Mouse (Mus musculus): ENCODE measurements around the gene Gm3409.
"Not testable (repeated sequence)": the region's sequence is repeated elsewhere in the genome, so short reads cannot be mapped to it uniquely, and the experiment has no call there.

Gene Gm3409

DNA sequence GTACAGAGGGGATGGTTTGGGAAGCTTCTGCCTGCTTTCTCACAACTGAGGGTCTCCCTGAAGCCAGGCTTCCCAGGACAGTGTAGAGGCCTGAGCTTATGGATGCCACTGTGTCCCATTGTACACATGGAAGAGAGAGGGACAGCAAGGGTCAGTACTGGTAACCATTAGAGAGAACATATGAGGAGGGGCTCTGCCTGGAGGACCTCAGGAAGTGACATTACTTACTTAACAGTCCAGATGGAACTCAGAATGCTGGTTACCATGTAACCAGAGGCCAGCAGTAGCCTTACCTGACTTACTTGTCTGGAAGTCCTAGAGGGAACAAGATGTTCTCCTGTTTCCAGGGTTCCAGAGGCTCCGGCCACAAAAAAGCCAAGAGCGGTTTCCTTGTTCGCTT, at the start of gene Gm3409:
TSS of gene Gm3409 (plus strand) at position 301 of the 400 bp plus-strand sequence.
- in situ Hi-C loops (cut with MboI, MseI): not testable (repeated sequence)

DNA sequence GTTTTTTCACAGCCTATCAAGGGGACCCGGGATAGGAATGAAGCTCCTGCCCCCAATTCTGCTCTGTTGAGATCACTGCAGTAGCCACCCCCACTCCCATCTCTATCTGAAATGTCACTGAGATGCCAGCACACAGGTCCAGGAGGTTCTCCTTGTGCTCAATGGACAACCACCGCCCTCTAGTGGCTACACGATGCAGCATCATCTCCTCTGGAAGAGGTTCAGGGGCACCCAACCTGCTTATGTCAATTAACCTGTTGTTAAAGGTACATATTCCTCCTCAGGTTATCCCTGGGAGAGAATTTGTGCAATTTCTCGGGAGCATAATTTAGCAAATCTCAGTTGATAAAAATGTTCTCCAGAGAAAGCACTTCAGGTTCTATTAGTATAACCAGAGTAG, 48.5 kb upstream of the Gm3409 start:
- in situ Hi-C loops (cut with MboI, MseI): not testable (repeated sequence)

GRCm38 (mm10) chr5:146491063-146491462, 46.4 kb upstream of the Gm3409 start, which contains the start of gene Gm6370:
Gene Gm6370 (plus strand): TSS chr5:146491363.
- in situ Hi-C loops (cut with MboI, MseI): loop anchor here (5.0 kb wide), 1 partner anchor 36 kb away; the partner anchor contains the start of gene Gm3404

GRCm38 (mm10) chr5:146502099-146502498, 35.3 kb upstream of the Gm3409 start, which contains the start of gene 4930449I24Rik:
Gene 4930449I24Rik (plus strand): TSS chr5:146502399.
- in situ Hi-C loops (cut with MboI, MseI): not testable (repeated sequence)

- in situ Hi-C loops (cut with MboI, MseI): not testable (repeated sequence)
Measured at GRCm38 (mm10) chr5:146513823-146514222, 23.6 kb upstream of the Gm3409 start, which contains the start of gene Gm3402. Gene Gm3402 (plus strand): TSS chr5:146514123.

- in situ Hi-C loops (cut with MboI, MseI): loop anchor here (5.0 kb wide), 1 partner anchor 33 kb away; the partner anchor contains the start of gene Gm6370
Measured at GRCm38 (mm10) chr5:146525501-146525900, 11.9 kb upstream of the Gm3409 start, which contains the start of gene Gm3404. Gene Gm3404 (plus strand): TSS chr5:146525801.

DNA sequence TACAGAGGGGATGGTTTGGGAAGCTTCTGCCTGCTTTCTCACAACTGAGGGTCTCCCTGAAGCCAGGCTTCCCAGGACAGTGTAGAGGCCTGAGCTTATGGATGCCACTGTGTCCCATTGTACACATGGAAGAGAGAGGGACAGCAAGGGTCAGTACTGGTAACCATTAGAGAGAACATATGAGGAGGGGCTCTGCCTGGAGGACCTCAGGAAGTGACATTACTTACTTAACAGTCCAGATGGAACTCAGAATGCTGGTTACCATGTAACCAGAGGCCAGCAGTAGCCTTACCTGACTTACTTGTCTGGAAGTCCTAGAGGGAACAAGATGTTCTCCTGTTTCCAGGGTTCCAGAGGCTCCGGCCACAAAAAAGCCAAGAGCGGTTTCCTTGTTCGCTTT, 18.4 kb downstream of the Gm3409 start, which contains the start of gene Gm3415:
TSS of gene Gm3415 (plus strand) at position 301 of the 400 bp plus-strand sequence.
- in situ Hi-C loops (cut with MboI, MseI): not testable (repeated sequence)

DNA sequence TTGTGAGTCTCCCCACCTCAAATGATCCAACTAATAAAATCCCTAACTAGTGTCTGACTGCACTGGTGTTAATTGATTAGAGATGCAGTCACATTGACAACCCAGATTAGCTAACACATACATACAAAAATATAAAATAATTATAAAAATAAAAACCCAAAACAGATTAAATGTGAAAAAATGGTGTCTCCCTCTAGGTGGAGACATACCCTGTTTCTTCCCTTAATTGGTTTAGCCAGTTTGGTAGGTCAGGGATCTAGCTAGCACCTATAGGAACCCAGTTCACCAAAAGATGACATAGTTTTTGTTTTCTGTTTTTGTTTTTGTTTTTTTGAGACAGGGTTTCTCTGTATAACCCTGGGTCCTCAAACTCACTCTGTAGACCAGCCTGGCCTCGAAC, 26.8 kb downstream of the Gm3409 start:
- in situ Hi-C loops (cut with MboI, MseI): loop anchor here (5.0 kb wide), 1 partner anchor 47 kb away; no protein-coding TSS in a partner anchor

GRCm38 (mm10) chr5:146567054-146567453, 29.6 kb downstream of the Gm3409 start:
- in situ Hi-C loops (cut with MboI, MseI): no loop called here

DNA sequence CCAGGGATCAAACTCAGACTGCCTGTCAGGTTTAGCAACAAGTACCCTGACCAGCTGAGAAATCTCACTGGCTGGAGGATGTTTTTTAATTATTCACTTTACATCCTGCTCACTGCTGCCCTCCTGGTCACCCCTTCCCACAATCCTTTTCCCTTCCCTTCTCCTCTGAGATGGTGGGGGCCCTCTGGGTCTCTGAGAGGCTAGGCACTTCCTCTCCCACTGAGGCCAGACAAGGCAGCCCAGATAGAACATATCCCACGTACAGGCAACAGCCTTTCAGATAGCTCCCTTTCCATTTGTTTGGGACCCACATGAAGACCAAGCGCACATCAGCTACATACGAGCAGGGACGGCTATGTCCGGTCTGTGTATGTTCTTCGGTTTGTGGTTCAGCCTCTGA, 32.7 kb downstream of the Gm3409 start:
- in situ Hi-C loops (cut with MboI, MseI): not testable (repeated sequence)

GRCm38 (mm10) chr5:146571830-146572734, 34.6 kb downstream of the Gm3409 start:
- in situ Hi-C loops (cut with MboI, MseI): not testable (repeated sequence)

DNA sequence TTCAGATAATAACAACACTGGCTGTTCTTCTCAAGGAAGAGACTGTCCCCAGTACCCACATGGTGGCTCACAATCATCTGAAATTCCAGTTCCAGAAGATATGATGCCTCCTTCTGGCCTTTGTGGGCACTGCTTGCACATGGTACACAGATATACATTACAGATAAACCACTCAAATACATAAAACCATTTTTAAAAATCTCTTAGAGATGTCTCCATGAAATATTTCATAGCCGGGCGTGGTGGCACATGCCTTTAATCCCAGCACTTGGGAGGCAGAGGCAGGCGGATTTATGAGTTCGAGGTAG, 35.2 kb downstream of the Gm3409 start:
- in situ Hi-C loops (cut with MboI, MseI): not testable (repeated sequence)

GRCm38 (mm10) chr5:146576668-146577067, 39.2 kb downstream of the Gm3409 start:
- in situ Hi-C loops (cut with MboI, MseI): no loop called here

GRCm38 (mm10) chr5:146584156-146584477, 46.7 kb downstream of the Gm3409 start:
- in situ Hi-C loops (cut with MboI, MseI): no loop called here

DNA sequence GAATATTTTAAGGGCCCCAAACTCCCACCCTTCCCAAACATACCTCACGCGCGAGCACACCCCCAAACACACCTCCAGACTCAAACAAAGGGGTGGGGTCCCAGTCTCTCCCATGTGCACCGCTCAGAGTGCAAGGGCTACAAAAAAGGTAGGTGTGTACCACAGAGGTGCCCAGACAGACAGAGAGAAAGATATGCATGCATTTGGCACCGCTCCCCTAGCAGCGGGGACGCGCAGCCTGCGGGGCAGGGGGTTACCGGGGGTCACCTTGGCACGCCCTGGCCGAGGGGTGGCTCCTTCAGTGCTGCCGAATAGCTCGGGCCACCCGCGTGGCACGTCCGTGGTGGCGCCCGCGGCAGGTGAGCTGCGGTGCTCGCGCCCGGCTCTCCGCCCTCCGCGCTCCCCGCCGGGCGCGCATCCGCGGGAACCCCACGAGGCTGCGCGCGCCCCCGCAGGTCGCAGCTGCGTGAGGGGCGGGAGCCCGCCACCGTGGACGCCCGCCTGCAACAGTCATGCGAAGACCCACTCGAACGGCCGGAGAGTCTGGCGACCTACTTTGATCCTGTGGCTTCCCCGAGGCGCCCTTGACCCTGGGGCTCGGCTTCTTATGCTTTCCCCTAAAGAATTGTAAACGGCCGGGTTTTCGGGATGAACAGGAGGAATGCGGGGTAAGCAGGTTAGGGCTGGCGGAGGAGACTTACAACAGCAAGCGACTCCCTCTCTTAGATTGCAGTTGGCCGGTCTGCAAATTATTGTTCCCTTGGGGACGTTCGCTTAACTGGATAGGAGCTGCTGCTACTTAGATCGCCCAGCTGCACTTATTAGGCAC, 47.2 kb downstream of the Gm3409 start, which contains the start of gene Gpr12:
TSS of gene Gpr12 (minus strand) at position 762 of the 829 bp plus-strand sequence.
- in situ Hi-C loops (cut with MboI, MseI): no loop called here

DNA sequence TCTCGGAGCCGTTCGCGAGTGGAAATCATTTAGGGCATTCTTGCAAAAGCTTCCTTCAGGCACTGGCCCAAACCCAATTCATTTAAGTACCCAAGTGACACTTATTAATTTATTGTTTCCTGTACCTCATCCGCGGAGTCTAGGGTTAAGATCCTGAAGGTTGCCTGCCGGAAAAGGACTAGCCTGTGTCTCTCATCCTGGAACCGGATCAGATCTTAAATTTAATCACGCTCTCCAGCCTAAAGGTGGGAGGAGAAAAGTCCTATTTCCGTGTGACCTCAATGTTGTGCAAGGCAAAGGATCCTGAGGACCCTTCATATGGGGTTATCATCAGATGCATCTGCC, 47.8 kb downstream of the Gm3409 start:
- in situ Hi-C loops (cut with MboI, MseI): no loop called here

GRCm38 (mm10) chr5:146586357-146587070, 49.1 kb downstream of the Gm3409 start:
- in situ Hi-C loops (cut with MboI, MseI): no loop called here

Data from regulatory T cell (primary cell).